Mouse (Mus musculus) G1E (cell line): ENCODE data around the gene Klhdc4.

Source experiments
- CTCF ChIP-seq: IDR thresholded peaks from 2 replicates; pipeline ENCODE4 v1.5.1; 2012; ENCODE audit warnings: low read depth, low read length, inconsistent platforms, mixed read lengths
- GATA2 ChIP-seq: IDR thresholded peaks from 2 replicates; pipeline ENCODE4 v1.6.1; 2012; ENCODE audit warnings: low read depth, low read length, inconsistent platforms, borderline replicate concordance
- TAL1 ChIP-seq: conservative IDR thresholded peaks from 2 replicates; pipeline ENCODE4 v1.6.1; 2012; ENCODE audit warnings: low read depth, low read length, inconsistent platforms, mixed read lengths

- no peak for TF ChIP-seq GATA2
- no peak for TF ChIP-seq CTCF
- no peak for TF ChIP-seq TAL1
Observed at GRCm38 (mm10) chr8:121852464-121852863, 23.1 kb upstream of the Klhdc4 start.
